Mouse (Mus musculus): Measurements from ENCODE around the gene Pold1.

DNA sequence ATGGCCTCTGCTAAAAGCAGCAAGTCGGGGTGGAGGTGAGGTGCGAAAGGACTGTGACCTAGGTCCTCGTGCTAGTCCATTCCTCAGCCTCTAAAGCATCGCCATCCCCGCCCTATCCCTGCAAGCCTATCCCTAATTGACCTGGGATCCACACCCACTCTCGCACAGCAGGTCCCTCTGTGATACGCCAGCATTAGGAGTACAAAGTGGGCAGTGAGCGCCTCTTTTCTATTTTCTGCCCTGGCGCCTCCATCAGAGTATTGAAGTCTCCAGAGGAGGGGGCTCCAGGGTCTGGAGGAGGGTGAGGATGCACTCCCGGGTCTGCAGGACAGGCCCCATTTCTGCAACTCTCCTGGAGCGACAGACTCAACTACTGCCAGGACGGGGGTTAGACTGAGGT, 39.7 kb upstream of the Pold1 start:
- TF ChIP-seq CTCF (IDR thresholded peaks at IDR 0.05; ENCODE audit: extremely low read depth, insufficient read depth, low read length): no peak
- TF ChIP-seq POLR2A (IDR thresholded peaks at IDR 0.05; ENCODE audit: extremely low read depth, insufficient read depth, low read length): no peak

Measured in cortical plate, adult 2 months (tissue).